Mouse (Mus musculus) bone marrow, adult 2 months (tissue): Measurements from ENCODE around the gene Chga.

Experiments used
- CTCF ChIP-seq: fragments of 200-500 bp; IDR thresholded peaks from 2 replicates; pipeline ENCODE4 v1.5.1; 2011; ENCODE audit warnings: low read length, control low read depth; ENCODE audit not compliant: control insufficient read depth, insufficient read depth
- POLR2A ChIP-seq: fragments of 200-500 bp; IDR thresholded peaks from 2 replicates; pipeline ENCODE4 v1.6.1; 2011; ENCODE audit warnings: low read depth, mild to moderate bottlenecking, control low read depth, low read length, borderline replicate concordance; ENCODE audit not compliant: control insufficient read depth

GRCm38 (mm10) chr12:102573036-102573435, 18.3 kb downstream of the Chga start:
- TF ChIP-seq POLR2A: no peak
- TF ChIP-seq CTCF: no peak
